Mouse (Mus musculus): Measurements from ENCODE around the gene Bcat2.
"Not testable (repeated sequence)": the region's sequence is repeated elsewhere in the genome, so short reads cannot be mapped to it uniquely, and the experiment has no call there.

The Bcat2 gene

GRCm38 (mm10) chr7:45570103-45570741 is at the start of gene Bcat2:
Gene Bcat2 (plus strand): TSS chr7:45570153.
- peak; percentile 84 for DNase-seq

- no peak for DNase-seq
These were observed 49.3 kb upstream of the Bcat2 start for GRCm38 (mm10) chr7:45520605-45521004.

GRCm38 (mm10) chr7:45521728-45522184 is 48.2 kb upstream of the Bcat2 start:
- peak; percentile 84 for DNase-seq

- DNase-seq: no peak
These were observed 47.7 kb upstream of the Bcat2 start for GRCm38 (mm10) chr7:45522194-45522752.

GRCm38 (mm10) chr7:45522957-45523676 is 46.8 kb upstream of the Bcat2 start:
- DNase-seq: no peak

- no peak for DNase-seq
These were observed 46.2 kb upstream of the Bcat2 start for GRCm38 (mm10) chr7:45523678-45524170.

GRCm38 (mm10) chr7:45524841-45525621 is 44.9 kb upstream of the Bcat2 start:
- DNase-seq: peak; percentile 27

GRCm38 (mm10) chr7:45525809-45526473 is 44.0 kb upstream of the Bcat2 start, which contains the start of the genes Ppp1r15a and Plekha4:
Gene Ppp1r15a (minus strand): TSS chr7:45526268.
Gene Plekha4 (plus strand): TSS chr7:45526330.
- DNase-seq: peak; percentile 93

- DNase-seq: no peak
These were observed 43.4 kb upstream of the Bcat2 start for GRCm38 (mm10) chr7:45526474-45527120.

- not testable (repeated sequence) for DNase-seq
These were observed 42.8 kb upstream of the Bcat2 start for GRCm38 (mm10) chr7:45527169-45527568.

- no peak for DNase-seq
These were observed 40.5 kb upstream of the Bcat2 start for GRCm38 (mm10) chr7:45529461-45529860.

- DNase-seq: no peak
These were observed 39.3 kb upstream of the Bcat2 start for GRCm38 (mm10) chr7:45530643-45531042.

GRCm38 (mm10) chr7:45535676-45536075 is 34.3 kb upstream of the Bcat2 start:
- DNase-seq: no peak

GRCm38 (mm10) chr7:45537602-45538001 is 32.4 kb upstream of the Bcat2 start:
- no peak for DNase-seq

GRCm38 (mm10) chr7:45538163-45539041 is 31.6 kb upstream of the Bcat2 start:
- peak; percentile 54 for DNase-seq

- DNase-seq: no peak
These were observed 30.9 kb upstream of the Bcat2 start for GRCm38 (mm10) chr7:45539095-45539494.

GRCm38 (mm10) chr7:45540213-45540612 is 29.7 kb upstream of the Bcat2 start:
- no peak for DNase-seq

- no peak for DNase-seq
These were observed 25.4 kb upstream of the Bcat2 start for GRCm38 (mm10) chr7:45544525-45544924.

- no peak for DNase-seq
These were observed 20.1 kb upstream of the Bcat2 start for GRCm38 (mm10) chr7:45549641-45550436.

Measured in right cerebral cortex, postnatal 4 days (tissue).